Comparison of ENCODE assay signal across 17 mouse cellular contexts in the genomic region with DNA sequence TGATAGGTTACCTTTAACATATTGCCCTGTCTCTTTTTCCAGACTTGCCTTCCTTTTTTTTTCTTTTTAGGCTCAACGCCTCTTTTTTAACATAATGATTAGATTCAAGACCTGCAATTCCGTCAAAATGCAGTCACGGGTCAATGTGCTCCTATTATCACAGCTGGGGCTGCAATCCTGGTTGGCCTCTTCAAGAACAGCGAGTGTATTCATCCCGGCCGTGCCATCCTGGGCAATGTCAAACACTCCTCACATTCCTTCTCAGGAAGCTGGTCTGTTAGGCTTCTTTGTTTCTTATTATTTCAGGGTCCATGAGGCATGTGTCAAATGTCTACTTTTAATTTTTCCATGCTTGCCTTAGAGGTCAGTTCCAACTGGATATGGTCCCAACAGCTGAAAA.
DNase-seq lines count a peak whose midpoint lies in the region; ATAC-seq and TF ChIP-seq lines count a peak whose summit lies in the region.
"Had no signal": no experiment of that assay in that cellular context is flagged by ENCODE, and none has a peak within 500 bp of the region (broad histone marks: within the 10 kb centered on the region; RNA-seq: fewer than 3 reads in every experiment).

No protein-coding gene starts in this region.

- no peaks in the 10 kb centered on the region for H3K27me3 ChIP-seq in forebrain, embryonic 10.5 days (ENCODE audit: poor library complexity, severe bottlenecking)
- no peaks in the 10 kb centered on the region for H3K27me3 ChIP-seq in forebrain, embryonic 13.5 days
- no peaks in the 10 kb centered on the region for H3K27me3 ChIP-seq in hindbrain, embryonic 10.5 days (ENCODE audit: insufficient read depth, poor library complexity, severe bottlenecking)
- H3K27me3 ChIP-seq in hindbrain, embryonic 16.5 days (replicated peaks; ENCODE audit: control insufficient read depth, insufficient read depth, low read length), result no peaks in the 10 kb centered on the region
- H3K27me3 ChIP-seq in myocyte (ENCODE audit: control insufficient read depth, insufficient read depth, insufficient read length), result no peaks in the 10 kb centered on the region
- H3K27me3 ChIP-seq: limb, embryonic 15.5 days had no signal

- H3K4me3 ChIP-seq in forebrain, embryonic 10.5 days, result no peak overlapping the region
- no peak overlapping the region for H3K4me3 ChIP-seq in forebrain, embryonic 13.5 days
- H3K4me3 ChIP-seq in hindbrain, embryonic 10.5 days, result no peak overlapping the region
- H3K4me3 ChIP-seq in hindbrain, embryonic 16.5 days (ENCODE audit: low read length), result no peak overlapping the region
- no peak overlapping the region for H3K4me3 ChIP-seq in myocyte
- H3K4me3 ChIP-seq: limb, embryonic 15.5 days had no signal

- no peak overlapping the region for H3ac ChIP-seq in myocyte (ENCODE audit: control insufficient read depth, insufficient read length)

- no peaks in the 10 kb centered on the region for H3K9me3 ChIP-seq in forebrain, embryonic 10.5 days
- H3K9me3 ChIP-seq in forebrain, embryonic 13.5 days (replicated peaks), result no peaks in the 10 kb centered on the region
- H3K9me3 ChIP-seq in hindbrain, embryonic 10.5 days, result no peaks in the 10 kb centered on the region
- H3K9me3 ChIP-seq in hindbrain, embryonic 16.5 days (ENCODE audit: control insufficient read depth, low read length), result no peaks in the 10 kb centered on the region
- H3K9me3 ChIP-seq: limb, embryonic 15.5 days had no signal

- 59% methylated on average over 6 of the region's 6 CpGs for WGBS in forebrain, embryonic 10.5 days
- 61% methylated on average over 6 of the region's 6 CpGs for WGBS in forebrain, embryonic 13.5 days
- 33% methylated on average over 6 of the region's 6 CpGs for WGBS in hindbrain, embryonic 10.5 days
- WGBS in hindbrain, embryonic 16.5 days, result 35% methylated on average over 6 of the region's 6 CpGs

- peak; percentile 21 for DNase-seq in forebrain, embryonic 10.5 days (ENCODE audit: extremely low spot score, low spot score)
- peak; percentile 46 for DNase-seq in hindbrain, embryonic 10.5 days (ENCODE audit: low spot score)
- peak; percentile 26 for DNase-seq in embryo, embryonic 9.5 days (ENCODE audit: extremely low spot score)
- DNase-seq in thymus, postnatal 4 days, result no peak
- no peak for DNase-seq in kidney, adult 11 months
- DNase-seq: adrenal gland, adult 8-10 months; cerebellum, adult 9-10 months; kidney, adult 18-20 months; kidney, postnatal 10 days; lung, postnatal 14 days; midbrain, embryonic 14.5 days; retina, postnatal 1 day had no signal

- no peak for ATAC-seq in forebrain, embryonic 13.5 days
- ATAC-seq in hindbrain, embryonic 16.5 days, result no peak
- ATAC-seq: forebrain, embryonic 16.5 days had no signal

- H3K79me2 ChIP-seq in myocyte (ENCODE audit: control insufficient read depth, insufficient read depth), result no peaks in the 10 kb centered on the region

- H3K27ac ChIP-seq in forebrain, embryonic 10.5 days, result no peak overlapping the region
- H3K27ac ChIP-seq in forebrain, embryonic 13.5 days, result no peak overlapping the region
- H3K27ac ChIP-seq in hindbrain, embryonic 10.5 days, result no peak overlapping the region
- H3K27ac ChIP-seq in hindbrain, embryonic 16.5 days (ENCODE audit: low read depth, low read length), result no peak overlapping the region
- H3K27ac ChIP-seq: limb, embryonic 15.5 days had no signal

- H3K9ac ChIP-seq in forebrain, embryonic 13.5 days, result no peak overlapping the region
- H3K9ac ChIP-seq in hindbrain, embryonic 16.5 days (ENCODE audit: low read depth, low read length), result no peak overlapping the region
- H3K9ac ChIP-seq: limb, embryonic 15.5 days had no signal

- H3K4me1 ChIP-seq in forebrain, embryonic 10.5 days, result peaks cover 16% of the 10 kb centered on the region
- H3K4me1 ChIP-seq in forebrain, embryonic 13.5 days, result no peaks in the 10 kb centered on the region
- peaks cover 13% of the 10 kb centered on the region for H3K4me1 ChIP-seq in hindbrain, embryonic 10.5 days (replicated peaks)
- H3K4me1 ChIP-seq in hindbrain, embryonic 16.5 days (ENCODE audit: control insufficient read depth, insufficient read depth, low read depth, low read length), result no peaks in the 10 kb centered on the region
- H3K4me1 ChIP-seq: limb, embryonic 15.5 days had no signal

- no peak for TF ChIP-seq POLR2A in myocyte (IDR thresholded peaks at IDR 0.05; ENCODE audit: insufficient read length, low read depth)

- no peaks in the 10 kb centered on the region for H3K36me3 ChIP-seq in forebrain, embryonic 10.5 days (replicated peaks)
- no peaks in the 10 kb centered on the region for H3K36me3 ChIP-seq in forebrain, embryonic 13.5 days (ENCODE audit: poor library complexity, severe bottlenecking)
- no peaks in the 10 kb centered on the region for H3K36me3 ChIP-seq in hindbrain, embryonic 10.5 days
- no peaks in the 10 kb centered on the region for H3K36me3 ChIP-seq in hindbrain, embryonic 16.5 days (ENCODE audit: control insufficient read depth, insufficient read depth, low read length)
- no peaks in the 10 kb centered on the region for H3K36me3 ChIP-seq in myocyte (ENCODE audit: control insufficient read depth, insufficient read depth)
- H3K36me3 ChIP-seq: limb, embryonic 15.5 days had no signal

- no peak overlapping the region for H3K4me2 ChIP-seq in forebrain, embryonic 13.5 days
- H3K4me2 ChIP-seq in hindbrain, embryonic 16.5 days (ENCODE audit: low read length), result no peak overlapping the region
- H3K4me2 ChIP-seq in myocyte (ENCODE audit: low read depth), result peak overlapping the region; percentile 42
- H3K4me2 ChIP-seq: limb, embryonic 15.5 days had no signal

TF ChIP-seq in myocyte, 11 proteins besides CTCF, POLR2A, EP300 and RAD21:
- TF ChIP-seq TCF12 (IDR thresholded peaks at IDR 0.05; ENCODE audit: insufficient read depth, poor library complexity, severe bottlenecking), result no peak
- TF ChIP-seq TCF3 (IDR thresholded peaks at IDR 0.05; ENCODE audit: insufficient read length, low read depth), result no peak
- no peak for TF ChIP-seq REST (IDR thresholded peaks at IDR 0.05; ENCODE audit: insufficient read depth, insufficient read length)
- no peak for TF ChIP-seq MYOD1 (IDR thresholded peaks at IDR 0.05; ENCODE audit: control insufficient read depth in 1 of 3, insufficient read length in 2 of 3, low read depth in 2 of 3)
- no peak for TF ChIP-seq E2F4 (IDR thresholded peaks at IDR 0.05; ENCODE audit: insufficient read depth)
- TF ChIP-seq MAX (IDR thresholded peaks at IDR 0.05; ENCODE audit: low read depth), result no peak
- TF ChIP-seq CEBPB (IDR thresholded peaks at IDR 0.05; ENCODE audit: insufficient read depth, poor library complexity, severe bottlenecking), result no peak
- no peak for TF ChIP-seq SRF (IDR thresholded peaks at IDR 0.05; ENCODE audit: control insufficient read depth, insufficient read length, low read depth)
- no peak for TF ChIP-seq MYOG (IDR thresholded peaks at IDR 0.05; ENCODE audit: control insufficient read depth in 1 of 3, insufficient read depth in 1 of 3, insufficient read length in 2 of 3, low read depth in 2 of 3)
- no peak for TF ChIP-seq POLR2AphosphoS2 (IDR thresholded peaks at IDR 0.05; ENCODE audit: insufficient read length, low read depth)
- no peak for TF ChIP-seq USF1 (IDR thresholded peaks at IDR 0.05; ENCODE audit: low read depth)

Comparison
In these comparisons a context has a peak if more than half of its experiments do, and no peak if none do; other contexts are left out.
1. DNase-seq: peak in forebrain, embryonic 10.5 days (single experiment), hindbrain, embryonic 10.5 days (single experiment) and embryo, embryonic 9.5 days (single experiment); none in thymus, postnatal 4 days (single experiment) and kidney, adult 11 months (single experiment).